Mouse (Mus musculus) layer of hippocampus, adult 9-11 months (tissue): ENCODE results near the gene Mrrf.

Source experiments
- DNase-seq: peaks from one replicate; pipeline ENCODE4 v3.0.0; 2022

The Mrrf gene

DNA sequence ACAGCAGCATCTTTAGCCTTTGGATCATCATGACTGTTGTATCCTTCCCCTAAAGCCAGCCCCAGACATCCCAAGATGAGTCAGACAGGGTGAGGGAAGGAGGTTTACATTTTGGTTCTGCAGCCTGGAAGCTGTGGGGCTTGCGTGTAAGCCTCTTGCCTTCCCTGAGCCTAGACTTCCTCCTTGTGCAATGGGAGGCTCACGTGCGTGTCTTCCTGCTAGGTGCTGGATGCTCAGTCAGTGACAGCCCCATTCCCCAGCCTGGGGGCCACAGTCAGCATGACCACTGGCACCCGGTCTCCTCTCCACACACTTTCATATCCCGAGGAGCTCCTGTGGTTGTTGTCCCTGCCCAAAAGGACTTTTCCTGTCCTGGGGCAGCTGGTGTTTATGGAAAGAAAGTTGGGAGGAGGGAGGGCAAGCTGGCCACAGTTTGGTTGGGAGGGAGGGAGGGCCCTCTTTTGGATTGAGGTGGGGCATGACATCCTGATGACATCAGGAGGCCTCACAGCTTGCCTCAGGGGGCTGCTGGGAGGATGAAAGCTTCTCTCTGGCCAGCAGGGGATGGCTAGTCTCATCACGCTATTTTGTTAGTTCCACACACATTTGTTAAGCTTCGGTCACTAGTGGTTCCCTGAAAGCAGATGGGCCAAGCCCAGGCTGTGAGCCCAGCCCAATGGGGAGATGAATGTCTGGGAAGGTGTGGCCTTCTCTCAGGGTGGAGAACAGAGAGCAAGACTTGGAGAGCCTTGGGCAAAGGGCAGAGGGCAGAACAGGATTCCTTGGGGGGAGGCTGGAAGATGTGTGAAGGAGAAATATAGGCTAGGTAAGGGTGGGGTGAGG, 98.6 kb downstream of the Mrrf start:
- DNase-seq: no peak

DNA sequence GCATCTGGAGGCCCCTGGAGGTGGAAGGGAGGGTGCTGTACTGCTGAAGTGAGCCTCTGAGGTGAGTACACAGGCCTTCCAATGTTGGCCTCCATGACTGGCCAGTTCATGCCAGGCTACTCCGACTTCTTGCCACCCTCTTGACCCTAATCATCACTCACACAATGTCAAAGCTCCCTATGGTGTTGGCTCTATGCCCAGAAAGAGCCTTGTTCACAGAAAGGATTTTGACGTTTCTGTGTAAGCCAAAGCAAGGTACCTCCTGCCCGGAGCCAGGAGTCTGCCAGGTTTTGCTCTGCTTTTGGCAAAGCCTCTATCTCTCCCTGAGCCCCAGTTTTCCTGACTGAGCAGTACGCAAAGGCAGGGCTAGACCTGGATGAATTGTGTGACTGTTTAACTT, 99.7 kb downstream of the Mrrf start:
- DNase-seq: no peak

DNA sequence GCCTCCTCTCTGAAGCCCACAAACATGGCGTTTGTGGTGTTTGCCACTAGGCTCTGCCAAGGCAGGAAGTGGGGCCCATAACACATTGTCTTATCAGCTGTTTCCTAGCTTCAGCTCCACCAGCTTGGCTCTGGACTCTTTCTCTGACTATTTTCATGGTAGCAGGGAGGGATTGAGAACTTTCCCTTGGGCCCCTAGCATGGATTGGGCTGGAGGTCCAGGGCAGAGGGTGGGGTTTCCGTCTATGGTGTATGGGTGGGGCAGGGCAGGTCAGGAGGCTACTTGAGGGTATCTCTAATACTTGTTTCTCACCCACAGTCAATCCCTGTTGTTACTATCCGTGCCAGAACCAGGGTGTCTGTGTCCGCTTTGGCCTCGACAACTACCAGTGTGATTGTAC, 100.7 kb downstream of the Mrrf start:
- DNase-seq: no peak

DNA sequence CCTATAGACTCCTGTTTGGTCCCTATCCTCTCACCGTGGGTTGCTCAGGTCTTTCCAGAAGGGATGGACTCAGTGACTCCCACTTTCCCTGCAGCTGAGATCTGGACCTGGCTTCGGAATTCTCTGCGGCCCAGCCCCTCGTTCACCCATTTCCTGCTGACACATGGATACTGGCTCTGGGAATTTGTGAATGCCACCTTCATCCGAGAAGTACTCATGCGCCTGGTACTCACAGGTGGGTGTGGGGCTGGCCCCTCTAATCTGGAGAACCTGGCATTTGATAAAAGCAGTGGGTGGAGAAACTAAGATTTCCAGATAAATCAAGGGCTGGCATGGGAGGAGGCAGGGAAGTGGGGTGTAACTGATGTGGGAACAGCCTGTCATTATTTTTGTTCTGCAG, 101.4 kb downstream of the Mrrf start:
- DNase-seq: no peak

DNA sequence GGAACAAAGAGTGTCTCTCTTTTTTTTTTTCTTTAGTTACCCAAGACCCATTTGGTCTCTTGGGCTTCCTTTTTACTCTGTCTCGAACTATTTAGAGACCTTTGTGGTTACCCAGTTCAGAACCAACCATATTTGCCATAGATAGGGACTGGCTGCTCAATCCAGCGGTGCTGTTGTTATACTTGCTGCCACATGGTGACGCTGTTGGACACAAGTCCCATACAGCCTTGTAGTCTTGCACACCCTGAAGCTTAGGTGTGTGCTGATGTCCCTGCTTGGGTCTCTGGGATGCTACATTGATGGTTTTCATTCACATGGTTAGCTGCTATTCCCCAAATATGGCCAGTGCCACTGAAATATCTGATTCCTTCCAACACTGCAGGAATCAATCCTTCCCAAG, 102.3 kb downstream of the Mrrf start:
- DNase-seq: no peak

DNA sequence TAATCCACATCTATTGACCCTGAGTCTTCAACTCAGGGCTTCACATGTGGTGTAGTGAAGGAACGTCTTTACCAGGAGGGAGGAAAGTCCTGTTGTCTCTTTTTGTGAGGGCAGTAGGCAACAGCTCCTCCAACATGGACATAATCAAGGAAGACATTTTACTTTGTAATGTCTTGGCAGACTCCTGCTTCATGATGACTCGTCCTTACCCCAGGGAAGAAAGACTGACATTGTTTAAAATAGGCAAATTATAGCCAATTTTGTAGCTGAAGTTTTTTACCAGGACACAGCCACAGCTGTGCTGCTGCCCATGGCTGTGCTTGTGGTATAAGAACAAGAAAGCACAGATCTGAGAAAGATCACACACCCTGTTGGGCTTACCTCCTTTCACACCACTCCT, 102.8 kb downstream of the Mrrf start:
- DNase-seq: no peak
